Mouse (Mus musculus): ENCODE measurements around the gene Slc24a2. TPM values are rescaled to one million over a fixed set of nuclear protein-coding genes. Genes with fewer than 3 reads are reported as not detected.

Slc24a2 gene
- polyA plus RNA-seq, 1 experiment, result not detected

DNA sequence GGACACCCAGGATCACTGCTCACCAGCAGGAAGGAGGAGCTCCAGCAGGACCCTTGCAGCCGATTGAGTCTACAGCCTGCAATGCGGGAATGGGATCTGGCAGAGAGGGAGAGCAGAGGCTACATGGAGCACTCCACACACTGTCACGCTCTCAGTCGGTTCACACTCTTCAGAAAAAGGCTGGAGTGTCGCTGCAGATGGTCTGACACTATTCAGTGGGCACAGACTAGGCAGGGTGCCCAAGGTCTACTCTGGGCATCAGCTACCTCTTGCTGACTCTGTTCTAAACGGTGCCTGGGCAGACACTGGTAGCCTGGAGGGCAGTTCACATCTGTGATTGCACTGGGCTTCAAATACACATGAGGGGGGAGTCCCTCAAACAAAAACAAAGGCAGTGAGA lies 141.6 kb downstream of the Slc24a2 start:
- TF ChIP-seq TAL1 (IDR thresholded peaks at IDR 0.05; ENCODE audit: low read length), result no peak
- TF ChIP-seq GATA1 (IDR thresholded peaks at IDR 0.05; ENCODE audit: low read length), result no peak
- H3K27me3 ChIP-seq (ENCODE audit: control insufficient read depth), result no peaks in the 10 kb centered on the region
- no peak overlapping the region for H3K4me3 ChIP-seq (replicated peaks)
- no peaks in the 10 kb centered on the region for H3K9me3 ChIP-seq (ENCODE audit: control insufficient read depth, low read length)
- H3K4me1 ChIP-seq (ENCODE audit: control insufficient read depth), result no peaks in the 10 kb centered on the region
- no peaks in the 10 kb centered on the region for H3K36me3 ChIP-seq (ENCODE audit: control insufficient read depth)

DNA sequence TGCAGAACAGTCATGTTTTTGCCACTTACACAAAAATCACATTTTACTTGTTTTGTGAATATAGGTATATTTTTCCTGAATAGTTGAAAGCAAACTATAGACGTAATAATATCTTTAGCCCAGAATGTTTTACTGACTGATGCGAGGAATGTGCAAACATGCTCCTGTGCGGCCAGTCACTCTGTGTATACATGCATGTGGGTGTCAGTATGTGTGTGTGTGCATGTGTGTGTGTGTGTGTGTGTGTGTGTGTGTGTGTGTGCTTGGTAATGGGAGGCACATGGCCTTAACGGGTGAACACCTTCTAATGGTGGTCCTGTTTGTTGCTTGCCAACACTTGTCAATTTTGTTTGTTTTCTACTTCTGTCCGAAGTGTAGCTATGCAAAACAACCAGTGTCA lies 142.7 kb downstream of the Slc24a2 start:
- Histone ChIP-seq H3K9me3 (ENCODE audit: control insufficient read depth, low read length) (no peaks in the 10 kb centered on the region), H3K4me3 (replicated peaks) (no peak overlapping the region), H3K27me3 (ENCODE audit: control insufficient read depth) (no peaks in the 10 kb centered on the region), H3K4me1 (ENCODE audit: control insufficient read depth) (no peaks in the 10 kb centered on the region), H3K36me3 (ENCODE audit: control insufficient read depth) (no peaks in the 10 kb centered on the region)
- TF ChIP-seq GATA1 (IDR thresholded peaks at IDR 0.05; ENCODE audit: low read length) (no peak), TAL1 (IDR thresholded peaks at IDR 0.05; ENCODE audit: low read length) (no peak)

DNA sequence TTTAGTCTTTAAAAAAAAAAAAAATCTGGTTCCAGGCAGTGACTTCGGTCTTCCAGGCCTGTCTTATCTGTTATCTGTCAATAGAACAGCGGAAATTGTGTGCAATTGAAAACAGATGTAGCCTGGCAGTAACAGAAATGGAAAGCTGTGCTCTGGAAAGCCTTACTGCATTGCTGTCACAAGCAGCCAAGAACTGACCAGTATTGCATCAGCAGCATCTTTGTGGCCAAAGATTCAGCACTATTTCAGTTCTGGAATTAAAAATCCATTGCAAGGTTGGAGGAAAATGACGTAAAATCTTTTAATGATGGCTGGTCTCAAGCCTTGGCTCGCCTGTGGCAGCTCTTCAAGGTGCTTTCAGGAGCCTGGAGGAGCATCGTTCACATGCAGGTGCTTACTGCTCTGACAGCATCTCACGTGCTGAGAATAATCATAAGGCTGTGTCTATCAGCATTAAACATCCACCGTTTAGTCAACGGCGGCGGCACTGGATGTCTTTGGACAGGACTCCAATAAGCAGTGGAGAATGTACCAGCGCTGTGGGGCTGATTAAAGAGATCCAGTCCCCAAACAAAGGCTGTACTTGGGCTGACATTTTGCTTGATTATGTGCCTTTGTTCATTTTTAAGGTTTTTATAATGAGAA lies 143.2 kb downstream of the Slc24a2 start:
- H3K4me3 ChIP-seq (replicated peaks), result no peak overlapping the region
- no peaks in the 10 kb centered on the region for H3K4me1 ChIP-seq (ENCODE audit: control insufficient read depth)
- H3K9me3 ChIP-seq (ENCODE audit: control insufficient read depth, low read length), result no peaks in the 10 kb centered on the region; the same call in 1 of the 2 replicates
- no peak for TF ChIP-seq TAL1 (IDR thresholded peaks at IDR 0.05; ENCODE audit: low read length)
- no peak for TF ChIP-seq GATA1 (IDR thresholded peaks at IDR 0.05; ENCODE audit: low read length)
- no peaks in the 10 kb centered on the region for H3K27me3 ChIP-seq (ENCODE audit: control insufficient read depth)
- H3K36me3 ChIP-seq (ENCODE audit: control insufficient read depth), result no peaks in the 10 kb centered on the region

DNA sequence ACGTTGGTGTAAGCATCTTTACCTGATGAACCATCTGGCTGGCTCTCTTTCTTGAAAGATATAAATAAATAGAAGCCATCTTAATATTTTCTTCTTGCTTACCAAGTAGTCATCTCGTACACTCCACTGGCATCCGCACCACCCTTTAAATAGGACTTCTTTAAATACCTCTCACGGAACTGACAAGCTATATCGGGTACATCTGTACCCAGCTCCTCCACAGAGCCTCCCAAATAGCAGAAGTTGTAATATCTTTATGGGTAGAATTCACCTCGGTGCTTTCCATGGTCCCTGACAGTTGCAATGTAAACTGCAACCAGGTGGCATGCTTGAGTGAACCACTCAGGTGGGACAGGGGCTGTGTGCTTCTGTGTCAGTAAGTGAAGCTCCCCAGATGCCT lies 149.0 kb downstream of the Slc24a2 start:
- H3K9me3 ChIP-seq (ENCODE audit: control insufficient read depth, low read length), result no peaks in the 10 kb centered on the region; the same call in 1 of the 2 replicates
- no peaks in the 10 kb centered on the region for H3K4me1 ChIP-seq (ENCODE audit: control insufficient read depth)
- H3K36me3 ChIP-seq (ENCODE audit: control insufficient read depth), result no peaks in the 10 kb centered on the region
- no peaks in the 10 kb centered on the region for H3K27me3 ChIP-seq (ENCODE audit: control insufficient read depth)
- no peak for TF ChIP-seq TAL1 (IDR thresholded peaks at IDR 0.05; ENCODE audit: low read length)
- no peak for TF ChIP-seq GATA1 (IDR thresholded peaks at IDR 0.05; ENCODE audit: low read length)
- H3K4me3 ChIP-seq (replicated peaks), result no peak overlapping the region

DNA sequence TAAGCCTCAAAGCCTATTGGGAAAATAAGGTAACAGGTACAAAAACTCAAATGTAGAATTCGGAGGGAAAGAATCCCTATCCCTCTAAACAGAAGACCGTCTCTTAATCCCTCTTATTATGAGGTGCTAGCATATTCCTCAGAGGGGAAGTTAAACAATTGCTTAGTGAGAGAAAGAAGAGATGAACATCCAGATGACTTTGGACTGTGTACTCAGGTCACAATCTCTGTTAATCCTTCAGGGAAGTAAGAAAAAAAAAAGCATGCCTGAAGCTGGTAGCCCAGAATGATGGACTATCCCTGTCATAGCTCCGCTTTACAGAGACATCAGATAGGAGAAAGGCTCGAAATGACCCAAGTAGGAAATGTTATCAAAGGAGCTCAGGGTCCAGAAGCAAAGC lies 151.0 kb downstream of the Slc24a2 start:
- no peak for TF ChIP-seq TAL1 (IDR thresholded peaks at IDR 0.05; ENCODE audit: low read length)
- no peak for TF ChIP-seq GATA1 (IDR thresholded peaks at IDR 0.05; ENCODE audit: low read length)
- no peaks in the 10 kb centered on the region for H3K27me3 ChIP-seq (ENCODE audit: control insufficient read depth)
- H3K36me3 ChIP-seq (ENCODE audit: control insufficient read depth), result no peaks in the 10 kb centered on the region
- no peak overlapping the region for H3K4me3 ChIP-seq (replicated peaks)
- H3K9me3 ChIP-seq (ENCODE audit: control insufficient read depth, low read length), result no peaks in the 10 kb centered on the region; the same call in 1 of the 2 replicates
- H3K4me1 ChIP-seq (ENCODE audit: control insufficient read depth), result no peaks in the 10 kb centered on the region

DNA sequence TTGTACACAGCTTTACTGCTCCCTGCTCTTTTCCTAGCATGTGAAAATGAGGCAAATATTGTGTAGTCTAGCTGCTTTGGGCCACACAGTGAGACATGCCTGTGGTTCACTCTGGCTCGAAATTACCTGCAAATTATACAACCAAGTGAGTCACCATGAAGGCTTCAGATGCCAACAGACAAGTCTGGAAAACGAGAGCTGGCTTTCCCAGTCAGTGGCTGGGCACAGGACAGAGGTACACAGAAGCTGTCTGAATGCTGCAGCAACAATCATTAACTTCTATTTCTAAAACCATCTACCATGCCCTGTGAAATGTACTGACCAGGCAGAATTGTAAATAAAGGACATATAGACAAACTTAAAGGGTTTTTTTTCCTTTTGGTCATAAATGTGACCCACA lies 151.6 kb downstream of the Slc24a2 start:
- Histone ChIP-seq H3K9me3 (ENCODE audit: control insufficient read depth, low read length) (no peaks in the 10 kb centered on the region; the same call in 1 of the 2 replicates), H3K36me3 (ENCODE audit: control insufficient read depth) (no peaks in the 10 kb centered on the region), H3K4me1 (ENCODE audit: control insufficient read depth) (no peaks in the 10 kb centered on the region), H3K27me3 (ENCODE audit: control insufficient read depth) (no peaks in the 10 kb centered on the region), H3K4me3 (replicated peaks) (no peak overlapping the region)
- TF ChIP-seq GATA1 (IDR thresholded peaks at IDR 0.05; ENCODE audit: low read length) (no peak), TAL1 (IDR thresholded peaks at IDR 0.05; ENCODE audit: low read length) (no peak)

DNA sequence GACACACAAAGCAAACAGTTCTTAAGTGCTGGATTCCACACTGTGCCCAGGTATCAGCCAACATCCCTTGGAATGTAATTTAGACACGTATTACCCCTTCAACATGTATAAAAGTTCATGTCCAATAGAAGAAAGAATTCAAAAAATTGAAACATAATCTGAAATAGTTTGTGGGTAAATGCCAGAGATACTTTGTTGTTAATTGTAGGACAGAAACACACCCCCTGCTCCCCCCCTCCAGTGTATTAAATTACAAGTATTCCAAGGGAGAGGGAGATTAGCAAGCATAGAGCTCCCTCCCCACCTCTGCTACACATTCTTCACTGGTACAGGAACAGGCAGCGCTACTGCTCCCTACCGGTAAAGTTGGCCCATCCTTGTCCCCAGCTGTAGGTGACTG lies 154.5 kb downstream of the Slc24a2 start:
- Histone ChIP-seq H3K9me3 (ENCODE audit: control insufficient read depth, low read length) (peaks cover 4% of the 10 kb centered on the region; the same call in 1 of the 2 replicates), H3K4me3 (replicated peaks) (no peak overlapping the region), H3K4me1 (ENCODE audit: control insufficient read depth) (no peaks in the 10 kb centered on the region), H3K27me3 (ENCODE audit: control insufficient read depth) (no peaks in the 10 kb centered on the region), H3K36me3 (ENCODE audit: control insufficient read depth) (no peaks in the 10 kb centered on the region)
- TF ChIP-seq GATA1 (IDR thresholded peaks at IDR 0.05; ENCODE audit: low read length) (no peak), TAL1 (IDR thresholded peaks at IDR 0.05; ENCODE audit: low read length) (no peak)

DNA sequence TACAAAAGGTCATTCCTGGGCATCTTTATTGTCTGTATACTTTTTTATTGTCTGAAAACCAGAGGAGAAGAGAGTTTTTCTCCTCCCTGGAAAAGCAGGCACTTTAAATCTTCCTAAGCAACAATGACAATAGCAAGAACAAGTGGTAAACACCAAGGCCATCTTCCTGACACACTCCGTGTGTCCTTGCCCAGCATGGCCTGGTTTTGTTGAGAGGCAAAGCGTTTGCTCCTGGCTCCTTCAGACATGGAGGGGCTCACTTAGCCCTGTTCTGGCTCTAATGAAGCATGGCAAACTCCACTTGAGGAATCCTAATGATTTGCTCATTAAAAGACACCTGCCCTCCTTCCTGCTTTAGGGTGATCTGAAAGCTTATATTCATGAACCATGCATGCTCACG lies 162.2 kb downstream of the Slc24a2 start:
- Histone ChIP-seq H3K4me3 (replicated peaks) (no peak overlapping the region), H3K36me3 (ENCODE audit: control insufficient read depth) (no peaks in the 10 kb centered on the region), H3K9me3 (ENCODE audit: control insufficient read depth, low read length) (peaks cover 3% of the 10 kb centered on the region; the same call in 1 of the 2 replicates), H3K4me1 (ENCODE audit: control insufficient read depth) (no peaks in the 10 kb centered on the region), H3K27me3 (ENCODE audit: control insufficient read depth) (no peaks in the 10 kb centered on the region)
- TF ChIP-seq GATA1 (IDR thresholded peaks at IDR 0.05; ENCODE audit: low read length), result no peak
- TF ChIP-seq TAL1 (IDR thresholded peaks at IDR 0.05; ENCODE audit: low read length), result no peak

DNA sequence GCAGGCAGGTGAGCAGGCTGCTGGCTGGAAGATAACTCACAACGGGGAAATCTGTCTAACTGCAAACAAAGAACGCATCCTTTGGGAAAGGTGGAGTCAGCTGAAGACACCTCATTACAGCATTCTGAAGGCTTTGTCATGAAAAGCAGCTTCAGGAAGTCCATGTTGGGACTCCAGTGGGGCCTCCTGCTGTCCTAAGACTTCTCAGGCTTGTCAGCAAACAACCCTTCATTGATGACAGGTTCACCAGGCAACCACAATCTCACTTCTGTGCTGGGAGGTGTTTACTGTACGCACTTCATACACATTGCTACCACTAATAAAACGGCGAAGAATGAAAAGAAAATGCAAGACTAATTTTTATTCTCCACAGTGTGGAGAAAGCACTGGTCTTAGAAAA lies 165.1 kb downstream of the Slc24a2 start:
- Histone ChIP-seq H3K36me3 (ENCODE audit: control insufficient read depth) (no peaks in the 10 kb centered on the region), H3K4me3 (replicated peaks) (no peak overlapping the region), H3K4me1 (ENCODE audit: control insufficient read depth) (no peaks in the 10 kb centered on the region), H3K27me3 (ENCODE audit: control insufficient read depth) (no peaks in the 10 kb centered on the region), H3K9me3 (ENCODE audit: control insufficient read depth, low read length) (no peaks in the 10 kb centered on the region)
- TF ChIP-seq GATA1 (IDR thresholded peaks at IDR 0.05; ENCODE audit: low read length) (no peak), TAL1 (IDR thresholded peaks at IDR 0.05; ENCODE audit: low read length) (no peak)

DNA sequence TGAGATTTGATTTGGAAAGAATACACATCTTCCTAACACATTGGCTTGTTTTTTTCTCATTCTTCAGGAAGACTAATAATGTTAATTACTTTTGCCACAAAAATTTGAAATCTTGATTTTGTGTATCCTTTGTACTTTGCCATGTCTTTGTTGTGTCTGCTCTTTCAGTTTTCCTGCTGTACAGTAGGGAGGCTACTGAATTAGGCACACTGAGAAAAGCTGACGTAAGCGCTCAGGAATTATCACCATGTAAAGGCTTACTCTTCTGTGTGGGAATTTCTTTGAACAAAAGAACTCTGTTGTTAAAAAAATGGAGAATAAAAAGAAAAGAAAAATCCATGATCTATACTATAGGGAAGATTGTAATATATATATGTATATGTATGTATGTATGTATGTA lies 165.7 kb downstream of the Slc24a2 start:
- Histone ChIP-seq H3K36me3 (ENCODE audit: control insufficient read depth) (no peaks in the 10 kb centered on the region), H3K4me3 (replicated peaks) (no peak overlapping the region), H3K9me3 (ENCODE audit: control insufficient read depth, low read length) (no peaks in the 10 kb centered on the region), H3K27me3 (ENCODE audit: control insufficient read depth) (no peaks in the 10 kb centered on the region), H3K4me1 (ENCODE audit: control insufficient read depth) (no peaks in the 10 kb centered on the region)
- TF ChIP-seq TAL1 (IDR thresholded peaks at IDR 0.05; ENCODE audit: low read length), result no peak
- no peak for TF ChIP-seq GATA1 (IDR thresholded peaks at IDR 0.05; ENCODE audit: low read length)

Data from erythroblast, embryonic 14.5 days (primary cell).